8 mouse cellular contexts compared by ENCODE assay signal in genomic region chr5:120562956-120563913, GRCm38 (mm10). TPM values are rescaled to one million over a fixed set of nuclear protein-coding genes. Genes with fewer than 3 reads are reported as not detected.
A peak's percentile ranks its signal among the peaks of the same experiment; 100 is the strongest.
DNase-seq lines count a peak whose midpoint lies in the region; ATAC-seq lines count a peak whose summit lies in the region.

No protein-coding gene starts in this region.

- H3K9me3 ChIP-seq in heart, embryonic 12.5 days (replicated peaks) = no peaks in the 10 kb centered on the region
- no peaks in the 10 kb centered on the region for H3K9me3 ChIP-seq in kidney, embryonic 16.5 days (ENCODE audit: low read length)

- peak overlapping the region; percentile 58; the same call in 1 of the 2 replicates for H3K9ac ChIP-seq in heart, embryonic 12.5 days
- H3K9ac ChIP-seq in kidney, embryonic 16.5 days (replicated peaks; ENCODE audit: low read length) = peak overlapping the region; percentile 36

- H3K36me3 ChIP-seq in heart, embryonic 12.5 days = no peaks in the 10 kb centered on the region
- H3K36me3 ChIP-seq in kidney, embryonic 16.5 days (ENCODE audit: insufficient read depth, low read length) = no peaks in the 10 kb centered on the region

- ATAC-seq in cerebellum, adult (ENCODE audit: insufficient number of reproducible peaks, low FRiP score, low TSS enrichment) = no peak
- peak; percentile 82 for ATAC-seq in heart, embryonic 12.5 days (ENCODE audit: insufficient number of reproducible peaks, low FRiP score)
- ATAC-seq in kidney, embryonic 16.5 days (ENCODE audit: low FRiP score, low TSS enrichment) = peak; percentile 69

- H3K4me1 ChIP-seq in heart, embryonic 12.5 days (replicated peaks) = peaks cover 79% of the 10 kb centered on the region
- peaks cover 94% of the 10 kb centered on the region for H3K4me1 ChIP-seq in kidney, embryonic 16.5 days (ENCODE audit: insufficient read depth, low read length)

- H3K4me3 ChIP-seq in heart, embryonic 12.5 days = no peak overlapping the region
- no peak overlapping the region for H3K4me3 ChIP-seq in kidney, embryonic 16.5 days (ENCODE audit: low read length)

- DNase-seq in cerebellum, adult 11 months = peak; percentile 34
- DNase-seq in embryo, embryonic 11 days = peak; percentile 77
- peak; percentile 66 for DNase-seq in lung, postnatal 25 days (ENCODE audit: low spot score)
- no peak for DNase-seq in right cerebral cortex, postnatal 36 days (ENCODE audit: low spot score in 2 of 2)
- no peak for DNase-seq in layer of hippocampus, postnatal 10 days (ENCODE audit: low spot score in 2 of 2)

- 43% methylated on average over 28 of the region's 28 CpGs for WGBS in heart, embryonic 12.5 days
- 14% methylated on average over 28 of the region's 28 CpGs for WGBS in kidney, embryonic 16.5 days

- H3K4me2 ChIP-seq in heart, embryonic 12.5 days = peak overlapping the region; percentile 27; the same call in 1 of the 2 replicates
- H3K4me2 ChIP-seq in kidney, embryonic 16.5 days (replicated peaks; ENCODE audit: low read depth, low read length) = peak overlapping the region; percentile 31

- H3K27me3 ChIP-seq in heart, embryonic 12.5 days (replicated peaks) = no peaks in the 10 kb centered on the region
- no peaks in the 10 kb centered on the region for H3K27me3 ChIP-seq in kidney, embryonic 16.5 days (ENCODE audit: insufficient read depth, low read length)

- H3K27ac ChIP-seq in heart, embryonic 12.5 days (ENCODE audit: poor library complexity, severe bottlenecking) = peak overlapping the region; percentile 72
- peak overlapping the region; percentile 96 for H3K27ac ChIP-seq in kidney, embryonic 16.5 days (ENCODE audit: low read length)

RNA-seq across cellular contexts. Expression of gene Tpcn1, which starts 25.2 kb away (rescaled TPM):
- 17.1 and 17.3 TPM in 2 replicates for polyA plus RNA-seq in heart, embryonic 12.5 days (2016; fragmentation: Nextera tagmentation; extraction: Ambion mirVana)
- 30.6 and 34.1 TPM in 2 replicates for polyA plus RNA-seq in kidney, embryonic 16.5 days (2015; fragmentation: Nextera tagmentation; extraction: Ambion mirVana)
- 10 to 100 TPM; 44.1 to 47.4 TPM for total RNA-seq in layer of hippocampus, postnatal 10 days (2021)

RNA-seq across cellular contexts. Expression of gene Iqcd, which starts 25.6 kb away (rescaled TPM):
- 0.19 and 0.33 TPM in 2 replicates for polyA plus RNA-seq in heart, embryonic 12.5 days (2016; fragmentation: Nextera tagmentation; extraction: Ambion mirVana)
- 1.5 TPM in 2 replicates for polyA plus RNA-seq in kidney, embryonic 16.5 days (2015; fragmentation: Nextera tagmentation; extraction: Ambion mirVana)
- 1 to 10 TPM in 1 of 2 experiments, under 1 TPM in 1; 0.91 to 1.2 TPM for total RNA-seq in layer of hippocampus, postnatal 10 days (2021)

RNA-seq across cellular contexts. Expression of gene Rita1, which starts 49.2 kb away (rescaled TPM):
- 9.1 and 10.8 TPM in 2 replicates for polyA plus RNA-seq in heart, embryonic 12.5 days (2016; fragmentation: Nextera tagmentation; extraction: Ambion mirVana)
- 18.0 and 18.4 TPM in 2 replicates for polyA plus RNA-seq in kidney, embryonic 16.5 days (2015; fragmentation: Nextera tagmentation; extraction: Ambion mirVana)
- 10 to 100 TPM; 24.1 to 27.3 TPM for total RNA-seq in layer of hippocampus, postnatal 10 days (2021)

RNA-seq across cellular contexts. Expression of gene Ddx54, which starts 49.3 kb away (rescaled TPM):
- 38.7 and 38.8 TPM in 2 replicates for polyA plus RNA-seq in heart, embryonic 12.5 days (2016; fragmentation: Nextera tagmentation; extraction: Ambion mirVana)
- polyA plus RNA-seq in kidney, embryonic 16.5 days (2015; fragmentation: Nextera tagmentation; extraction: Ambion mirVana) = 53.7 and 54.8 TPM in 2 replicates
- 10 to 100 TPM; 45.0 to 45.1 TPM for total RNA-seq in layer of hippocampus, postnatal 10 days (2021)

RNA-seq across cellular contexts. Expression of gene Slc8b1, which starts 52.3 kb away (rescaled TPM):
- 4.3 and 4.5 TPM in 2 replicates for polyA plus RNA-seq in heart, embryonic 12.5 days (2016; fragmentation: Nextera tagmentation; extraction: Ambion mirVana)
- polyA plus RNA-seq in kidney, embryonic 16.5 days (2015; fragmentation: Nextera tagmentation; extraction: Ambion mirVana) = 10.1 and 14.2 TPM in 2 replicates
- 1 to 10 TPM; 5.5 to 5.7 TPM for total RNA-seq in layer of hippocampus, postnatal 10 days (2021)

Comparison
In these comparisons a context has a peak if more than half of its experiments do, and no peak if none do; other contexts are left out.
1. DNase-seq: peak in cerebellum, adult 11 months (single experiment), embryo, embryonic 11 days (single experiment) and lung, postnatal 25 days (single experiment); none in right cerebral cortex, postnatal 36 days (0 of 2) and layer of hippocampus, postnatal 10 days (0 of 2).